Mouse (Mus musculus) spleen, postnatal 0 days (tissue): Measurements from ENCODE around the gene Dpysl4. TPM values are rescaled to one million over a fixed set of nuclear protein-coding genes. Genes with fewer than 3 reads are reported as not detected.

Experiments used
- polyA plus RNA-seq: library from polyadenylated mRNA; unstranded; fragments of >200 nt; fragmentation: Nextera tagmentation; extraction: Ambion mirVana; gene quantifications from 2 replicates; pipeline ENCODE4 v1.2.1, GENCODE M21; 2015

The Dpysl4 gene
- polyA plus RNA-seq: 0.64 and 0.97 TPM in 2 replicates

GRCm38 (mm10) chr7:139085629-139086194 is at the start of gene Dpysl4:
TSS of gene Dpysl4 (plus strand) at chr7:139086001.

Other genes starting within 250 kb of the Dpysl4 start
- gene Ppp2r2d, start 239.9 kb upstream of the Dpysl4 start, polyA plus RNA-seq: 20.4 and 22.6 TPM in 2 replicates
- 6.2 and 6.6 TPM in 2 replicates for gene Mapk1ip1, start 239.7 kb upstream of the Dpysl4 start, polyA plus RNA-seq
- gene Bnip3, start 176.5 kb upstream of the Dpysl4 start, polyA plus RNA-seq: 16.0 and 17.6 TPM in 2 replicates
- gene Jakmip3, start 145.3 kb upstream of the Dpysl4 start, polyA plus RNA-seq: 0.07 and 0.10 TPM in 2 replicates
- 0.81 and 1.4 TPM in 2 replicates for gene Lrrc27, start 127.0 kb downstream of the Dpysl4 start, polyA plus RNA-seq
- 0.10 TPM in 1 of 2 replicates, not detected in the other for gene Stk32c, start 127.3 kb downstream of the Dpysl4 start, polyA plus RNA-seq
- 2.4 and 3.2 TPM in 2 replicates for gene Pwwp2b, start 162.5 kb downstream of the Dpysl4 start, polyA plus RNA-seq